Mouse (Mus musculus): ENCODE measurements around the gene Ap1g2. TPM values are rescaled to one million over a fixed set of nuclear protein-coding genes. Genes with fewer than 3 reads are reported as not detected.

Gene Ap1g2
- polyA plus RNA-seq, 1 experiment: 6.5 TPM

- Histone ChIP-seq H3K79me2 (ENCODE audit: control insufficient read depth, insufficient read depth) (no peaks in the 10 kb centered on the region), H3K4me3 (no peak overlapping the region), H3ac (ENCODE audit: control insufficient read depth, insufficient read length) (no peak overlapping the region), H3K27me3 (ENCODE audit: control insufficient read depth, insufficient read depth, insufficient read length) (peaks cover 22% of the 10 kb centered on the region), H3K36me3 (ENCODE audit: control insufficient read depth, insufficient read depth) (no peaks in the 10 kb centered on the region), H3K4me2 (ENCODE audit: low read depth) (no peak overlapping the region)
- TF ChIP-seq SRF (IDR thresholded peaks at IDR 0.05; ENCODE audit: control insufficient read depth, insufficient read length, low read depth) (no peak), MYOG (IDR thresholded peaks at IDR 0.05; ENCODE audit: control insufficient read depth in 1 of 3, insufficient read depth in 1 of 3, insufficient read length in 2 of 3, low read depth in 2 of 3) (no peak), E2F4 (IDR thresholded peaks at IDR 0.05; ENCODE audit: insufficient read depth) (no peak), USF1 (IDR thresholded peaks at IDR 0.05; ENCODE audit: low read depth) (no peak), CEBPB (IDR thresholded peaks at IDR 0.05; ENCODE audit: insufficient read depth, poor library complexity, severe bottlenecking) (no peak), REST (IDR thresholded peaks at IDR 0.05; ENCODE audit: insufficient read depth, insufficient read length) (no peak), MYOD1 (IDR thresholded peaks at IDR 0.05; ENCODE audit: control insufficient read depth in 1 of 3, insufficient read length in 2 of 3, low read depth in 2 of 3) (no peak), TCF12 (IDR thresholded peaks at IDR 0.05; ENCODE audit: insufficient read depth, poor library complexity, severe bottlenecking) (no peak), POLR2A (IDR thresholded peaks at IDR 0.05; ENCODE audit: insufficient read length, low read depth) (no peak), TCF3 (IDR thresholded peaks at IDR 0.05; ENCODE audit: insufficient read length, low read depth) (no peak), POLR2AphosphoS2 (IDR thresholded peaks at IDR 0.05; ENCODE audit: insufficient read length, low read depth) (no peak), MAX (IDR thresholded peaks at IDR 0.05; ENCODE audit: low read depth) (no peak)
Measured at GRCm38 (mm10) chr14:55149041-55149440, 42.6 kb upstream of the Ap1g2 start.

DNA sequence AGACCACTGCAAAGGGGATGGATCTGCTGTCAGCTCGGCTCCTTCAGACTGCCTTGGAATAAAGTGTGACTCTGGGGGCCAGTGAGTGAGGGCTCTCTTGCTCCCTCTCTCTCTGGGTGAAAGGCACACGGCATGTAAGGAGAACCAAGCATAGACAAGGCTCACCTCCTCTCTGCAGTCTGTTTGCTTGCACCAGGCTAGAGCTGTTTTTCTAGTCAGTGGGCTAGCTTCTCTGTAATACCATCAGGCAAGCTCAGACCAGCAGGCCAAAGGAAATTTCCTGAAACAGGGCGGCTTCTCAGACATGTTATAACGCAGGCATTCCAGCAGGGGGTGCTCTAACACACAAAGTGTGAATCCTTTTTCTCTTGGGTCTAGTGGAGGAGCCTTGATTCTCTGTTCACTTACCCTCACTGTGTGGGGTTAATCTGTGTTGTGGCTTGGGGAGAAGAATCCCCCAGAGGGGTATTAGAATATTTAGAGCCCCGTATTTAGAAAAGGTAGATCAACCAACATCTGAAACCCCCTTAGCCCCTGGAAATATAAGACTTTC lies 42.0 kb upstream of the Ap1g2 start:
- no peaks in the 10 kb centered on the region for H3K79me2 ChIP-seq (ENCODE audit: control insufficient read depth, insufficient read depth)
- H3K4me2 ChIP-seq (ENCODE audit: low read depth): no peak overlapping the region
- no peak overlapping the region for H3ac ChIP-seq (ENCODE audit: control insufficient read depth, insufficient read length)
- TF ChIP-seq MYOG (IDR thresholded peaks at IDR 0.05; ENCODE audit: control insufficient read depth in 1 of 3, insufficient read depth in 1 of 3, insufficient read length in 2 of 3, low read depth in 2 of 3) (no peak), SRF (IDR thresholded peaks at IDR 0.05; ENCODE audit: control insufficient read depth, insufficient read length, low read depth) (no peak), MYOD1 (IDR thresholded peaks at IDR 0.05; ENCODE audit: control insufficient read depth in 1 of 3, insufficient read length in 2 of 3, low read depth in 2 of 3) (no peak), MAX (IDR thresholded peaks at IDR 0.05; ENCODE audit: low read depth) (no peak), TCF3 (IDR thresholded peaks at IDR 0.05; ENCODE audit: insufficient read length, low read depth) (no peak), CEBPB (IDR thresholded peaks at IDR 0.05; ENCODE audit: insufficient read depth, poor library complexity, severe bottlenecking) (no peak), TCF12 (IDR thresholded peaks at IDR 0.05; ENCODE audit: insufficient read depth, poor library complexity, severe bottlenecking) (no peak), POLR2A (IDR thresholded peaks at IDR 0.05; ENCODE audit: insufficient read length, low read depth) (no peak)
- no peak overlapping the region for H3K4me3 ChIP-seq
- peaks cover 28% of the 10 kb centered on the region for H3K27me3 ChIP-seq (ENCODE audit: control insufficient read depth, insufficient read depth, insufficient read length)
- no peaks in the 10 kb centered on the region for H3K36me3 ChIP-seq (ENCODE audit: control insufficient read depth, insufficient read depth)

- H3K79me2 ChIP-seq (ENCODE audit: control insufficient read depth, insufficient read depth): no peaks in the 10 kb centered on the region
- no peaks in the 10 kb centered on the region for H3K36me3 ChIP-seq (ENCODE audit: control insufficient read depth, insufficient read depth)
- H3K4me2 ChIP-seq (ENCODE audit: low read depth): peak overlapping the region; percentile 18
- peaks cover 39% of the 10 kb centered on the region for H3K27me3 ChIP-seq (ENCODE audit: control insufficient read depth, insufficient read depth, insufficient read length)
- no peak for TF ChIP-seq MAX (IDR thresholded peaks at IDR 0.05; ENCODE audit: low read depth)
- TF ChIP-seq MYOG (IDR thresholded peaks at IDR 0.05; ENCODE audit: control insufficient read depth in 1 of 3, insufficient read depth in 1 of 3, insufficient read length in 2 of 3, low read depth in 2 of 3): peak in 1 of 3 experiments; percentile 28
- no peak for TF ChIP-seq SRF (IDR thresholded peaks at IDR 0.05; ENCODE audit: control insufficient read depth, insufficient read length, low read depth)
- no peak overlapping the region for H3K4me3 ChIP-seq
- no peak overlapping the region for H3ac ChIP-seq (ENCODE audit: control insufficient read depth, insufficient read length)
Measured at GRCm38 (mm10) chr14:55146829-55147401, 40.5 kb upstream of the Ap1g2 start.

GRCm38 (mm10) chr14:55146324-55146723 lies 39.9 kb upstream of the Ap1g2 start:
- TF ChIP-seq POLR2A (IDR thresholded peaks at IDR 0.05; ENCODE audit: insufficient read length, low read depth): no peak
- peak in 1 of 3 experiments; percentile 6 for TF ChIP-seq MYOG (IDR thresholded peaks at IDR 0.05; ENCODE audit: control insufficient read depth in 1 of 3, insufficient read depth in 1 of 3, insufficient read length in 2 of 3, low read depth in 2 of 3)
- Histone ChIP-seq H3K79me2 (ENCODE audit: control insufficient read depth, insufficient read depth) (no peaks in the 10 kb centered on the region), H3K4me2 (ENCODE audit: low read depth) (no peak overlapping the region), H3ac (ENCODE audit: control insufficient read depth, insufficient read length) (no peak overlapping the region), H3K36me3 (ENCODE audit: control insufficient read depth, insufficient read depth) (no peaks in the 10 kb centered on the region), H3K27me3 (ENCODE audit: control insufficient read depth, insufficient read depth, insufficient read length) (peaks cover 43% of the 10 kb centered on the region), H3K4me3 (no peak overlapping the region)

GRCm38 (mm10) chr14:55139313-55139712 lies 32.9 kb upstream of the Ap1g2 start:
- H3K4me2 ChIP-seq (ENCODE audit: low read depth): no peak overlapping the region
- H3K36me3 ChIP-seq (ENCODE audit: control insufficient read depth, insufficient read depth): no peaks in the 10 kb centered on the region
- no peaks in the 10 kb centered on the region for H3K79me2 ChIP-seq (ENCODE audit: control insufficient read depth, insufficient read depth)
- peaks cover 63% of the 10 kb centered on the region for H3K27me3 ChIP-seq (ENCODE audit: control insufficient read depth, insufficient read depth, insufficient read length)
- no peak overlapping the region for H3K4me3 ChIP-seq
- H3ac ChIP-seq (ENCODE audit: control insufficient read depth, insufficient read length): no peak overlapping the region
- TF ChIP-seq USF1 (IDR thresholded peaks at IDR 0.05; ENCODE audit: low read depth) (no peak), TCF3 (IDR thresholded peaks at IDR 0.05; ENCODE audit: insufficient read length, low read depth) (no peak), POLR2A (IDR thresholded peaks at IDR 0.05; ENCODE audit: insufficient read length, low read depth) (no peak), MYOG (IDR thresholded peaks at IDR 0.05; ENCODE audit: control insufficient read depth in 1 of 3, insufficient read depth in 1 of 3, insufficient read length in 2 of 3, low read depth in 2 of 3) (no peak), MAX (IDR thresholded peaks at IDR 0.05; ENCODE audit: low read depth) (no peak), CEBPB (IDR thresholded peaks at IDR 0.05; ENCODE audit: insufficient read depth, poor library complexity, severe bottlenecking) (no peak), TCF12 (IDR thresholded peaks at IDR 0.05; ENCODE audit: insufficient read depth, poor library complexity, severe bottlenecking) (no peak), E2F4 (IDR thresholded peaks at IDR 0.05; ENCODE audit: insufficient read depth) (no peak), MYOD1 (IDR thresholded peaks at IDR 0.05; ENCODE audit: control insufficient read depth in 1 of 3, insufficient read length in 2 of 3, low read depth in 2 of 3) (no peak), REST (IDR thresholded peaks at IDR 0.05; ENCODE audit: insufficient read depth, insufficient read length) (no peak), POLR2AphosphoS2 (IDR thresholded peaks at IDR 0.05; ENCODE audit: insufficient read length, low read depth) (no peak), SRF (IDR thresholded peaks at IDR 0.05; ENCODE audit: control insufficient read depth, insufficient read length, low read depth) (no peak)
